Mouse (Mus musculus): Measurements from ENCODE around the gene N4bp3. TPM values are rescaled to one million over a fixed set of nuclear protein-coding genes. Genes with fewer than 3 reads are reported as not detected.
"Not testable (repeated sequence)": the region's sequence is repeated elsewhere in the genome, so short reads cannot be mapped to it uniquely, and the experiment has no call there.

Gene N4bp3
- polyA plus RNA-seq, 1 experiment from 2014 or later: 17.0 TPM

- 24% methylated on average over 7 of the region's 7 CpGs for WGBS
- Histone ChIP-seq H3K27me3 (replicated peaks; ENCODE audit: control insufficient read depth, insufficient read depth, low read length) (no peaks in the 10 kb centered on the region), H3K4me2 (ENCODE audit: low read depth, low read length) (peak overlapping the region; percentile 74), H3K9ac (ENCODE audit: low read depth, low read length) (peak overlapping the region; percentile 78), H3K4me1 (ENCODE audit: control insufficient read depth, insufficient read depth, low read length) (peaks cover 15% of the 10 kb centered on the region), H3K9me3 (ENCODE audit: control insufficient read depth, low read length) (no peaks in the 10 kb centered on the region), H3K36me3 (ENCODE audit: control insufficient read depth, insufficient read depth, low read length) (no peaks in the 10 kb centered on the region), H3K4me3 (ENCODE audit: low read length) (peak overlapping the region; percentile 49), H3K27ac (ENCODE audit: low read length) (peak overlapping the region; percentile 96)
- peak; percentile 65 for ATAC-seq
Observed at GRCm38 (mm10) chr11:51615129-51615528, 35.5 kb downstream of the N4bp3 start.

- ATAC-seq: no peak
- 73% methylated on average over 8 of the region's 8 CpGs for WGBS
- H3K9ac ChIP-seq (ENCODE audit: low read depth, low read length): 0 out of 2 replicates have a peak overlapping the region, but pooled peaks have one; percentile 78
- H3K9me3 ChIP-seq (ENCODE audit: control insufficient read depth, low read length): no peaks in the 10 kb centered on the region
- peaks cover 17% of the 10 kb centered on the region for H3K4me1 ChIP-seq (ENCODE audit: control insufficient read depth, insufficient read depth, low read length)
- no peak overlapping the region for H3K4me3 ChIP-seq (ENCODE audit: low read length)
- H3K36me3 ChIP-seq (ENCODE audit: control insufficient read depth, insufficient read depth, low read length): no peaks in the 10 kb centered on the region
- H3K27me3 ChIP-seq (replicated peaks; ENCODE audit: control insufficient read depth, insufficient read depth, low read length): no peaks in the 10 kb centered on the region
- H3K4me2 ChIP-seq (ENCODE audit: low read depth, low read length): no peak overlapping the region
- peak overlapping the region; percentile 96 for H3K27ac ChIP-seq (ENCODE audit: low read length)
Observed at GRCm38 (mm10) chr11:51614256-51614655, 36.4 kb downstream of the N4bp3 start.

GRCm38 (mm10) chr11:51609940-51610339, 40.7 kb downstream of the N4bp3 start:
- peaks cover 20% of the 10 kb centered on the region for H3K4me1 ChIP-seq (ENCODE audit: control insufficient read depth, insufficient read depth, low read length)
- H3K9me3 ChIP-seq (ENCODE audit: control insufficient read depth, low read length); H3K27ac ChIP-seq (ENCODE audit: low read length); H3K4me3 ChIP-seq (ENCODE audit: low read length); H3K4me2 ChIP-seq (ENCODE audit: low read depth, low read length); H3K27me3 ChIP-seq (replicated peaks; ENCODE audit: control insufficient read depth, insufficient read depth, low read length); H3K9ac ChIP-seq (ENCODE audit: low read depth, low read length); ATAC-seq; H3K36me3 ChIP-seq (ENCODE audit: control insufficient read depth, insufficient read depth, low read length): not testable (repeated sequence)
- WGBS: 85% methylated on average over 5 of the region's 5 CpGs

- ATAC-seq: no peak
- Histone ChIP-seq H3K4me3 (ENCODE audit: low read length) (no peak overlapping the region), H3K27ac (ENCODE audit: low read length) (peak overlapping the region; percentile 47; the same call in 1 of the 2 replicates), H3K4me2 (ENCODE audit: low read depth, low read length) (no peak overlapping the region), H3K36me3 (ENCODE audit: control insufficient read depth, insufficient read depth, low read length) (peaks cover 5% of the 10 kb centered on the region), H3K4me1 (ENCODE audit: control insufficient read depth, insufficient read depth, low read length) (peaks cover 20% of the 10 kb centered on the region), H3K9me3 (ENCODE audit: control insufficient read depth, low read length) (no peaks in the 10 kb centered on the region), H3K9ac (ENCODE audit: low read depth, low read length) (no peak overlapping the region), H3K27me3 (replicated peaks; ENCODE audit: control insufficient read depth, insufficient read depth, low read length) (no peaks in the 10 kb centered on the region)
- WGBS: 65% methylated on average over 3 of the region's 3 CpGs
Observed at GRCm38 (mm10) chr11:51609266-51609909, 41.3 kb downstream of the N4bp3 start.

- H3K27me3 ChIP-seq (replicated peaks; ENCODE audit: control insufficient read depth, insufficient read depth, low read length): no peaks in the 10 kb centered on the region
- peak overlapping the region; percentile 82 for H3K4me2 ChIP-seq (ENCODE audit: low read depth, low read length)
- peak overlapping the region; percentile 94 for H3K4me3 ChIP-seq (ENCODE audit: low read length)
- peak; percentile 57 for ATAC-seq
- WGBS: 7% methylated on average over 15 of the region's 15 CpGs
- peaks cover 16% of the 10 kb centered on the region for H3K36me3 ChIP-seq (ENCODE audit: control insufficient read depth, insufficient read depth, low read length)
- H3K9me3 ChIP-seq (ENCODE audit: control insufficient read depth, low read length): no peaks in the 10 kb centered on the region
- H3K4me1 ChIP-seq (ENCODE audit: control insufficient read depth, insufficient read depth, low read length): peaks cover 32% of the 10 kb centered on the region
- peak overlapping the region; percentile 77 for H3K9ac ChIP-seq (ENCODE audit: low read depth, low read length)
- peak overlapping the region; percentile 88 for H3K27ac ChIP-seq (ENCODE audit: low read length)
Observed at GRCm38 (mm10) chr11:51607096-51607738, 43.4 kb downstream of the N4bp3 start.

GRCm38 (mm10) chr11:51606447-51607095, 44.1 kb downstream of the N4bp3 start, which contains the start of gene Hnrnpab:
Gene Hnrnpab, minus strand, starts transcription at chr11:51606847.
- Histone ChIP-seq H3K27ac (ENCODE audit: low read length) (peak within 1 kb of the TSS; percentile 94), H3K4me2 (ENCODE audit: low read depth, low read length) (peak within 1 kb of the TSS; percentile 92), H3K9ac (ENCODE audit: low read depth, low read length) (peak within 1 kb of the TSS; percentile 99), H3K27me3 (replicated peaks; ENCODE audit: control insufficient read depth, insufficient read depth, low read length) (no peaks in the 10 kb centered on the region), H3K9me3 (ENCODE audit: control insufficient read depth, low read length) (no peaks in the 10 kb centered on the region), H3K4me3 (ENCODE audit: low read length) (peak within 1 kb of the TSS; percentile 94), H3K4me1 (ENCODE audit: control insufficient read depth, insufficient read depth, low read length) (peaks cover 36% of the 10 kb centered on the region), H3K36me3 (ENCODE audit: control insufficient read depth, insufficient read depth, low read length) (peaks cover 23% of the 10 kb centered on the region)
- ATAC-seq: peak; percentile 90
- WGBS: under 1% methylated on average over 86 of the region's 91 CpGs

GRCm38 (mm10) chr11:51605602-51606446, 44.8 kb downstream of the N4bp3 start:
- Histone ChIP-seq H3K4me2 (ENCODE audit: low read depth, low read length) (peak overlapping the region; percentile 92), H3K9ac (ENCODE audit: low read depth, low read length) (peak overlapping the region; percentile 99), H3K36me3 (ENCODE audit: control insufficient read depth, insufficient read depth, low read length) (peaks cover 30% of the 10 kb centered on the region), H3K9me3 (ENCODE audit: control insufficient read depth, low read length) (no peaks in the 10 kb centered on the region), H3K4me1 (ENCODE audit: control insufficient read depth, insufficient read depth, low read length) (peaks cover 36% of the 10 kb centered on the region), H3K27ac (ENCODE audit: low read length) (peak overlapping the region; percentile 94), H3K27me3 (replicated peaks; ENCODE audit: control insufficient read depth, insufficient read depth, low read length) (no peaks in the 10 kb centered on the region), H3K4me3 (ENCODE audit: low read length) (peak overlapping the region; percentile 94)
- WGBS: under 1% methylated on average over 71 of the region's 81 CpGs
- ATAC-seq: peak; percentile 82

- H3K4me3 ChIP-seq (ENCODE audit: low read length): no peak overlapping the region
- ATAC-seq: no peak
- H3K27ac ChIP-seq (ENCODE audit: low read length): no peak overlapping the region
- WGBS: 89% methylated on average over 3 of the region's 3 CpGs
- no peaks in the 10 kb centered on the region for H3K27me3 ChIP-seq (replicated peaks; ENCODE audit: control insufficient read depth, insufficient read depth, low read length)
- peaks cover 29% of the 10 kb centered on the region for H3K4me1 ChIP-seq (ENCODE audit: control insufficient read depth, insufficient read depth, low read length)
- no peaks in the 10 kb centered on the region for H3K9me3 ChIP-seq (ENCODE audit: control insufficient read depth, low read length)
- no peak overlapping the region for H3K4me2 ChIP-seq (ENCODE audit: low read depth, low read length)
- H3K36me3 ChIP-seq (ENCODE audit: control insufficient read depth, insufficient read depth, low read length): peaks cover 41% of the 10 kb centered on the region
- H3K9ac ChIP-seq (ENCODE audit: low read depth, low read length): peak overlapping the region; percentile 6; the same call in 1 of the 2 replicates
Observed at GRCm38 (mm10) chr11:51602253-51602652, 48.4 kb downstream of the N4bp3 start.
